Mouse (Mus musculus): ENCODE measurements around the gene Plod1. TPM values are rescaled to one million over a fixed set of nuclear protein-coding genes. Genes with fewer than 3 reads are reported as not detected.

Gene Plod1
- polyA plus RNA-seq, 1 experiment from 2014 or later, result 40.0 TPM

GRCm38 (mm10) chr4:147968816-147969215 lies 32.2 kb upstream of the Plod1 start:
- DNase-seq, result no peak
- no peaks in the 10 kb centered on the region for H3K27me3 ChIP-seq (ENCODE audit: insufficient read depth, low read length)
- H3K36me3 ChIP-seq (ENCODE audit: insufficient read depth), result no peaks in the 10 kb centered on the region
- H3K27ac ChIP-seq (ENCODE audit: low read depth), result no peak overlapping the region
- no peak overlapping the region for H3K9ac ChIP-seq
- H3K4me3 ChIP-seq (ENCODE audit: low read depth, low read length), result no peak overlapping the region
- WGBS, result 61% methylated on average over 2 of the region's 2 CpGs
- H3K4me2 ChIP-seq, result no peak overlapping the region
- no peaks in the 10 kb centered on the region for H3K9me3 ChIP-seq (ENCODE audit: low read depth, low read length)
- ATAC-seq (ENCODE audit: insufficient read depth), result no peak
- H3K4me1 ChIP-seq (ENCODE audit: insufficient read depth), result no peaks in the 10 kb centered on the region
- TF ChIP-seq CTCF (IDR thresholded peaks at IDR 0.05; ENCODE audit: low read depth), result no peak

- ATAC-seq (ENCODE audit: insufficient read depth), result no peak
- no peaks in the 10 kb centered on the region for H3K4me1 ChIP-seq (ENCODE audit: insufficient read depth)
- no peak for TF ChIP-seq CTCF (IDR thresholded peaks at IDR 0.05; ENCODE audit: low read depth)
Observed at GRCm38 (mm10) chr4:147965712-147966111, 29.1 kb upstream of the Plod1 start.

DNA sequence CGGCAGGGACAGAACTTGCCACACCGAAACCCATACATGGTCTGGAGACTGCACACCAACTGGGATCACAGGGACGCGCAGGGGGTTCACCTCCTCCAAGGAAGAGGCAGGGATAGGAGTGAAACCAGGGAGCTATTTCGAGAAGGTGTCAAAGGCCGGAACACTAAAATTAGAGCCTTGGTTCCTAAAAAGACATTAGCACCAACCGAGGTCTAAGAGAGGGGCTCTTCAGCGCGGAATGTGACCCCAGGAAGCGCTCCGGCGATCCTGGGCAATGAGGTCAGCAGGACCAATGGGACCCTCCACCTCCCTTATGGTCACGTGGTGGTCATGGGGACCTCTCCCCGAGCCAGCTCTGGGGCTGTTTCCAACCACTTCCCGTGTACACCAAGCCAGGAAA lies 27.1 kb upstream of the Plod1 start:
- Histone ChIP-seq H3K36me3 (ENCODE audit: insufficient read depth) (no peaks in the 10 kb centered on the region), H3K4me3 (ENCODE audit: low read depth, low read length) (no peak overlapping the region), H3K9ac (no peak overlapping the region), H3K27ac (ENCODE audit: low read depth) (no peak overlapping the region), H3K4me2 (no peak overlapping the region), H3K9me3 (ENCODE audit: low read depth, low read length) (no peaks in the 10 kb centered on the region), H3K27me3 (ENCODE audit: insufficient read depth, low read length) (no peaks in the 10 kb centered on the region), H3K4me1 (ENCODE audit: insufficient read depth) (no peaks in the 10 kb centered on the region)
- DNase-seq (no peak), ATAC-seq (ENCODE audit: insufficient read depth) (no peak)
- WGBS, result 82% methylated on average over 15 of the region's 15 CpGs
- TF ChIP-seq CTCF (IDR thresholded peaks at IDR 0.05; ENCODE audit: low read depth), result no peak

More at GRCm38 (mm10) chr4:147965712-147966111, 29.1 kb upstream of the Plod1 start:
- 47% methylated on average over 7 of the region's 7 CpGs for WGBS
- DNase-seq, result no peak
- Histone ChIP-seq H3K4me2 (no peak overlapping the region), H3K4me3 (ENCODE audit: low read depth, low read length) (no peak overlapping the region), H3K9me3 (ENCODE audit: low read depth, low read length) (no peaks in the 10 kb centered on the region), H3K27me3 (ENCODE audit: insufficient read depth, low read length) (no peaks in the 10 kb centered on the region), H3K9ac (no peak overlapping the region), H3K36me3 (ENCODE audit: insufficient read depth) (no peaks in the 10 kb centered on the region), H3K27ac (ENCODE audit: low read depth) (no peak overlapping the region)

GRCm38 (mm10) chr4:147962781-147963180 lies 26.2 kb upstream of the Plod1 start:
- H3K9ac ChIP-seq, result no peak overlapping the region
- TF ChIP-seq CTCF (IDR thresholded peaks at IDR 0.05; ENCODE audit: low read depth), result no peak
- ATAC-seq (ENCODE audit: insufficient read depth), result no peak
- no peak overlapping the region for H3K27ac ChIP-seq (ENCODE audit: low read depth)
- H3K4me1 ChIP-seq (ENCODE audit: insufficient read depth), result no peaks in the 10 kb centered on the region
- H3K36me3 ChIP-seq (ENCODE audit: insufficient read depth), result no peaks in the 10 kb centered on the region
- DNase-seq, result no peak
- H3K27me3 ChIP-seq (ENCODE audit: insufficient read depth, low read length), result no peaks in the 10 kb centered on the region
- no peak overlapping the region for H3K4me3 ChIP-seq (ENCODE audit: low read depth, low read length)
- 43% methylated on average over 6 of the region's 6 CpGs for WGBS
- no peak overlapping the region for H3K4me2 ChIP-seq
- no peaks in the 10 kb centered on the region for H3K9me3 ChIP-seq (ENCODE audit: low read depth, low read length)

DNA sequence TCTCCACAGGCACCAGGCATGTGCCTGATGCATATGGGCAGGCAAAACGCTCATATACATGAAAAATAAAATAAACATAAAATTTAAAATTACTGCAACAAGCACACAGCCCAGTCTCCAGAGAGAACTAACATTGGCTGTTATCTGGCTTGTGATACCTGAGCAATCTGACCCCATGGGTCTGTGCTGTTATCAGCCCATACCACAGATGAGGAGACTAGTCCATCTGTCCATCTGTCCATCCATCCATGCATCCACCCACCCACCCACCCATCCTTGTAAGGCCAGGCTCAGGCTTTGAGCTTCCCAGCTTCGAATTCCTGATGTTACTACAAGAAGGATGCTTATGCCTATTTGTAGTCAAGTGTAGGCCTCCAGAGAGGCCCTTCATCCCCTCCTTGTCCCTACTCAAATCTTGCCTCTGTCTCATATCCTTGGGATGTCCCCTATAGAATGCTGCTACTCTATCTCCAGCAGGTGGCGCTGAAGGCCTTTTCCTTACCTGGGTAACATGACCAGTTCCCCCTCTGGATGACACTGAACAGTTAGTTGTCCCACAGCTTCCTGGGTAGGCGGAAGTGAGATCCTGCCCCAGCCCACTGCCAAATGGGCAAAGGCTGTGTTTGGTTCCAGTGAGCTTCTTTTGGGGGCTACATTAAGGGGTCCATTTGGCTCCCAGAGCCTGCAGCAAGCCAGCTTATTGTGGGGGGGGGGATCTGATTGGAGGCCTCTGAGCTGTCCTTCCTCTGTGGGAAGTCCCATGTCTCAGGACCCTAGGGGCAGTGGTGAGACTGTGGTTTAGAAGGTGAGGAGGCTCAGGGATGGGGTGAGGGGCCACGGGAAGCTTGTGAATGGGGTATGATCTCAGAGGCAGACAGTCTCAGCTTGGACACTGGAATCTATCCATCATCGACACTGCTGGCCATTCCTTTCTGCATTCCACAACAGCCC lies 23.6 kb upstream of the Plod1 start:
- H3K9me3 ChIP-seq (ENCODE audit: low read depth, low read length), result no peaks in the 10 kb centered on the region
- ATAC-seq (ENCODE audit: insufficient read depth) (peak; percentile 56), DNase-seq (peak; percentile 79)
- peak; percentile 71 for TF ChIP-seq CTCF (IDR thresholded peaks at IDR 0.05; ENCODE audit: low read depth)
- H3K4me3 ChIP-seq (ENCODE audit: low read depth, low read length), result no peak overlapping the region
- no peaks in the 10 kb centered on the region for H3K27me3 ChIP-seq (ENCODE audit: insufficient read depth, low read length)
- 34% methylated on average over 6 of the region's 6 CpGs for whole genome bisulfite sequencing
- H3K4me1 ChIP-seq (ENCODE audit: insufficient read depth), result no peaks in the 10 kb centered on the region
- H3K9ac ChIP-seq, result no peak overlapping the region
- H3K27ac ChIP-seq (ENCODE audit: low read depth), result no peak overlapping the region
- H3K4me2 ChIP-seq, result no peak overlapping the region
- H3K36me3 ChIP-seq (ENCODE audit: insufficient read depth), result no peaks in the 10 kb centered on the region

- Histone ChIP-seq H3K4me1 (ENCODE audit: insufficient read depth) (no peaks in the 10 kb centered on the region), H3K27me3 (ENCODE audit: insufficient read depth, low read length) (no peaks in the 10 kb centered on the region), H3K4me3 (ENCODE audit: low read depth, low read length) (no peak overlapping the region), H3K36me3 (ENCODE audit: insufficient read depth) (no peaks in the 10 kb centered on the region), H3K9ac (no peak overlapping the region), H3K27ac (ENCODE audit: low read depth) (no peak overlapping the region), H3K4me2 (no peak overlapping the region), H3K9me3 (ENCODE audit: low read depth, low read length) (no peaks in the 10 kb centered on the region)
- no peak for TF ChIP-seq CTCF (IDR thresholded peaks at IDR 0.05; ENCODE audit: low read depth)
- 39% methylated on average over 11 of the region's 11 CpGs for WGBS
- DNase-seq, result peak; percentile 80
- ATAC-seq (ENCODE audit: insufficient read depth), result no peak
Observed at GRCm38 (mm10) chr4:147957141-147957540, 20.6 kb upstream of the Plod1 start.

GRCm38 (mm10) chr4:147953590-147953989 lies 17.0 kb upstream of the Plod1 start:
- 9% methylated on average over 4 of the region's 4 CpGs for WGBS
- Histone ChIP-seq H3K9ac (no peak overlapping the region), H3K4me3 (ENCODE audit: low read depth, low read length) (no peak overlapping the region), H3K36me3 (ENCODE audit: insufficient read depth) (no peaks in the 10 kb centered on the region), H3K4me1 (ENCODE audit: insufficient read depth) (no peaks in the 10 kb centered on the region), H3K4me2 (no peak overlapping the region), H3K9me3 (ENCODE audit: low read depth, low read length) (no peaks in the 10 kb centered on the region), H3K27ac (ENCODE audit: low read depth) (no peak overlapping the region), H3K27me3 (ENCODE audit: insufficient read depth, low read length) (no peaks in the 10 kb centered on the region)
- no peak for ATAC-seq (ENCODE audit: insufficient read depth)
- peak; percentile 64 for TF ChIP-seq CTCF (IDR thresholded peaks at IDR 0.05; ENCODE audit: low read depth)
- peak; percentile 74 for DNase-seq

Data from lung, embryonic 14.5 days (tissue).